Mouse (Mus musculus): ENCODE measurements at regions not wholly inside any gene's neighbourhood (a gene's known extent, or its start where the extent isn't known, plus 50 kb on each side); places are given as distances from the start of the nearest gene placed in this dataset.

DNA sequence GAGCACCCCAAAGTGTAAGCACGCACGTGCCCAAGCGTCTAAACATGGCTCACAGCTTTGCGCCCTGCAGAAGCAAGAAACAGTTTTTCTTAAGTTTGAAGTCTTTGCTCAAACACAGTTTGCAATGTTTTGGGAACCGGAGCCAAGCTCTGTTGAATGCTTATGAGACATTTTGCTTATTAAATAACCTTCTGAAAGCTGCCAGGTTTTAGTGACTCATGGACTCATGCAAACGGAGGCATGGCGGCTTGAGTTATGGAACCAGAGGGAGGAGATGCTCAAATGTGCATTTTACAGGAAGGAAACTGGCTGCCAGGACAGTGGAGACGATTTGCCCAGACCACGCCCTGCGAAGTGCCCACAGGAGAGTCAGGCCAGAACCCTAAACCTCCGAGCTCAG lies 131.0 kb upstream of the Slc38a2 start:
- TF ChIP-seq EP300 (IDR thresholded peaks at IDR 0.05; ENCODE audit: low read depth) (no peak), CTCF (IDR thresholded peaks at IDR 0.05; ENCODE audit: low read depth) (no peak)
- H3K4me2 ChIP-seq (ENCODE audit: low read depth): no peak overlapping the region
- no peaks in the 10 kb centered on the region for H3K36me3 ChIP-seq (replicated peaks; ENCODE audit: control insufficient read depth, insufficient read depth, low read depth)
- H3K4me3 ChIP-seq (ENCODE audit: insufficient read depth in 1 of 2, low read depth in 2 of 2, low read length in 2 of 2): no peak overlapping the region
- no peaks in the 10 kb centered on the region for H3K9me3 ChIP-seq (ENCODE audit: control insufficient read depth, low read length)
- H3K9ac ChIP-seq (replicated peaks): no peak overlapping the region
- no peak for ATAC-seq (ENCODE audit: insufficient read depth)
- H3K4me1 ChIP-seq (replicated peaks; ENCODE audit: control insufficient read depth in 2 of 2, insufficient read depth in 2 of 2, low read length in 1 of 2): peaks cover 0 to 3% of the 10 kb centered on the region in 2 experiments; a peak in 1 of 4 replicates
- H3K27me3 ChIP-seq (ENCODE audit: control insufficient read depth, insufficient read depth, low read length): no peaks in the 10 kb centered on the region
- no peak for DNase-seq (ENCODE audit: low read depth in 3 of 3, low spot score in 3 of 3)
- no peak overlapping the region for H3K27ac ChIP-seq
- WGBS (ENCODE audit: insufficient replicate concordance): 67% methylated on average over 11 of the region's 11 CpGs

DNA sequence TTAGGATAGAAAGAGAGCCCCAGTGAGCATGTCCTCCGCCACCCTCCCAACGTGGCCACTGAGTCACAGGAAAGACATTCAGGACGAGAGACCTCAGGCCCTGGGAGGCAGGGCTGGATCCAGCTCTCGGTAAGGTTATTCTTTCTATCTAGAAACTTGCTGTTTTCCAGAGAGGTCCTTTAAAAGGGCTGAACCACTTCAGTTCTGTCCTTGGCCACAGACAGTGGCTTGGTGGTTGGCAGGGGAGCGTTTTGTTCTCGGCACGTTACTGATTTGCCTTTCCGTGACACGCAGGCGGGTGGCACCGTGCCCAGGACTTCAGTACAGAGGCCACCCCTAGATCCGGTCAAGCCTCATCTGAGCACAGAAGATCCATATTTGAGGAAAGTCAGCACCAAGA lies 130.4 kb upstream of the Slc38a2 start:
- Histone ChIP-seq H3K4me2 (ENCODE audit: low read depth) (no peak overlapping the region), H3K9me3 (ENCODE audit: control insufficient read depth, low read length) (no peaks in the 10 kb centered on the region), H3K4me1 (replicated peaks; ENCODE audit: control insufficient read depth in 2 of 2, insufficient read depth in 2 of 2, low read length in 1 of 2) (peaks cover 0 to 3% of the 10 kb centered on the region in 2 experiments; a peak in 1 of 4 replicates), H3K4me3 (ENCODE audit: insufficient read depth in 1 of 2, low read depth in 2 of 2, low read length in 2 of 2) (no peak overlapping the region), H3K36me3 (replicated peaks; ENCODE audit: control insufficient read depth, insufficient read depth, low read depth) (no peaks in the 10 kb centered on the region), H3K27me3 (ENCODE audit: control insufficient read depth, insufficient read depth, low read length) (no peaks in the 10 kb centered on the region), H3K9ac (replicated peaks) (no peak overlapping the region), H3K27ac (no peak overlapping the region)
- ATAC-seq (ENCODE audit: insufficient read depth) (no peak), DNase-seq (ENCODE audit: low read depth in 3 of 3, low spot score in 3 of 3) (no peak)
- WGBS (ENCODE audit: insufficient replicate concordance): 81% methylated on average over 12 of the region's 12 CpGs
- no peak for TF ChIP-seq EP300 (IDR thresholded peaks at IDR 0.05; ENCODE audit: low read depth)
- no peak for TF ChIP-seq CTCF (IDR thresholded peaks at IDR 0.05; ENCODE audit: low read depth)

DNA sequence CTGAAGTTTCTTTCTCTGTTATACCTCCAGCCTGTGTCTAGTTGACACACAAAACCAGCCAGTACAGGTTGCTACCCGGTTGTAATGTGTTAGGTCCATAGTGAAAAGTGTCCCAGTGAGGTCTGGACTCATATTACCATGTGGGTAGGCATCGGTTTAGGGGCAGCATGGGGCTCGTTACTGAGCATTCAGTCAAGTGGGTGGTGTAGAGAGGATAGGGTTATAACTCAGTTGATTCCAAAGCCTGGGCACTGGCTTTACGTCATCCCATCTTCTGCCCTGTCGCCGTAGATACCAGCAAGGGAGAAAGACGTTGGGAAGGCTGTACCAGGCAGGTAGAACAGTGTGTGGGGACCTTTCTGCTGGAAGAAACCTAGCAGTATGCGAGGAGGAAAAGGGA lies 129.2 kb upstream of the Slc38a2 start:
- H3K4me1 ChIP-seq (replicated peaks; ENCODE audit: control insufficient read depth in 2 of 2, insufficient read depth in 2 of 2, low read length in 1 of 2): peaks cover 0 to 3% of the 10 kb centered on the region in 2 experiments; a peak in 1 of 4 replicates
- TF ChIP-seq EP300 (IDR thresholded peaks at IDR 0.05; ENCODE audit: low read depth) (no peak), CTCF (IDR thresholded peaks at IDR 0.05; ENCODE audit: low read depth) (no peak)
- no peak overlapping the region for H3K4me3 ChIP-seq (ENCODE audit: insufficient read depth in 1 of 2, low read depth in 2 of 2, low read length in 2 of 2)
- 57% methylated on average over 8 of the region's 8 CpGs for WGBS (ENCODE audit: insufficient replicate concordance)
- H3K36me3 ChIP-seq (replicated peaks; ENCODE audit: control insufficient read depth, insufficient read depth, low read depth): no peaks in the 10 kb centered on the region
- no peaks in the 10 kb centered on the region for H3K27me3 ChIP-seq (ENCODE audit: control insufficient read depth, insufficient read depth, low read length)
- H3K4me2 ChIP-seq (ENCODE audit: low read depth): no peak overlapping the region
- no peak overlapping the region for H3K27ac ChIP-seq
- H3K9me3 ChIP-seq (ENCODE audit: control insufficient read depth, low read length): no peaks in the 10 kb centered on the region
- DNase-seq (ENCODE audit: low read depth in 3 of 3, low spot score in 3 of 3): no peak
- ATAC-seq (ENCODE audit: insufficient read depth): no peak
- no peak overlapping the region for H3K9ac ChIP-seq (replicated peaks)

DNA sequence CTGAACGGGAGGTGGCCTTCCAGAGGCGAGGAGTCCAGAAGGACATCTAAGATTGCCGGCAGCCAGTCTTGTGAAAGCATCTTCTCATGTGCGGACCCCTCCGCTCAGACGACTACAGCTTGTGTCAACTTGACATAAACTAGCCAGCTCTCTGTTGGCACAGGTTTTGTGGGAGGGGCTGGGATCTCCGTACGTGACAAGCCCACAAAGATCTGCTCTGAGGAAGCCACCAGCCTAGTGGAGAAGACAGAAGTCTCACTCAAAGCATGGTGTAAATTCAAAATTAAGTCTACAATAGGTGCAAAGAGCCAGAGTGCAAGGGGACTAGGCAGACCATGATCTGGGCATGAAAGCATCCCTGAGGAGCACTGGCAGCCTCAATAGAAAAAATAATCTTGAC lies 128.4 kb upstream of the Slc38a2 start:
- ATAC-seq (ENCODE audit: insufficient read depth): no peak
- DNase-seq (ENCODE audit: low read depth in 3 of 3, low spot score in 3 of 3): no peak
- Histone ChIP-seq H3K9ac (replicated peaks) (no peak overlapping the region), H3K27me3 (ENCODE audit: control insufficient read depth, insufficient read depth, low read length) (no peaks in the 10 kb centered on the region), H3K9me3 (ENCODE audit: control insufficient read depth, low read length) (no peaks in the 10 kb centered on the region), H3K4me2 (ENCODE audit: low read depth) (no peak overlapping the region), H3K4me3 (ENCODE audit: insufficient read depth in 1 of 2, low read depth in 2 of 2, low read length in 2 of 2) (no peak overlapping the region), H3K36me3 (replicated peaks; ENCODE audit: control insufficient read depth, insufficient read depth, low read depth) (no peaks in the 10 kb centered on the region), H3K27ac (no peak overlapping the region), H3K4me1 (replicated peaks; ENCODE audit: control insufficient read depth in 2 of 2, insufficient read depth in 2 of 2, low read length in 1 of 2) (peaks cover 0 to 3% of the 10 kb centered on the region in 2 experiments; a peak in 1 of 4 replicates)
- no peak for TF ChIP-seq EP300 (IDR thresholded peaks at IDR 0.05; ENCODE audit: low read depth)
- TF ChIP-seq CTCF (IDR thresholded peaks at IDR 0.05; ENCODE audit: low read depth): no peak
- WGBS (ENCODE audit: insufficient replicate concordance): 61% methylated on average over 8 of the region's 8 CpGs

DNA sequence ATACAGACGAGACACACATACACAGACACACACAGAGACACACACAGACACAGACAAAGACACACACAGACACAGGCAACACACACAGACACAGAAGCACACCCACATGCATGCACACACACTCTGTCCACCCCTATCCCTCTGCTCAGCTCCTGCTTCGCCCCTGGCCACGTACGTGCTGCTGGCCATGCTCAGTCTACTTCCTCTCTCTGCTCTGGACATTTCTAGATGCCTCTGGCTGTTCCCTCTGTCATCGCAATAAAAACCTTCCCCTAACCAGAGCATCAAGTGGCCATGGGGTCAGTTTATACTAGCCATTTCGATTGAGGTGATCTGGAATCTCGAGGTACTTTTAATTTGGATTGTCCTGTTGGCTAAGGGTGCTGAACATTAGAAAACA lies 118.9 kb upstream of the Slc38a2 start:
- Histone ChIP-seq H3K36me3 (replicated peaks; ENCODE audit: control insufficient read depth, insufficient read depth, low read depth) (no peaks in the 10 kb centered on the region), H3K27ac (no peak overlapping the region), H3K4me2 (ENCODE audit: low read depth) (no peak overlapping the region), H3K4me3 (ENCODE audit: insufficient read depth in 1 of 2, low read depth in 2 of 2, low read length in 2 of 2) (no peak overlapping the region), H3K9ac (replicated peaks) (no peak overlapping the region), H3K9me3 (ENCODE audit: control insufficient read depth, low read length) (no peaks in the 10 kb centered on the region), H3K27me3 (ENCODE audit: control insufficient read depth, insufficient read depth, low read length) (no peaks in the 10 kb centered on the region), H3K4me1 (replicated peaks; ENCODE audit: control insufficient read depth in 2 of 2, insufficient read depth in 2 of 2, low read length in 1 of 2) (no peaks in the 10 kb centered on the region)
- 44% methylated on average over 7 of the region's 7 CpGs for WGBS (ENCODE audit: insufficient replicate concordance)
- TF ChIP-seq CTCF (IDR thresholded peaks at IDR 0.05; ENCODE audit: low read depth) (no peak), EP300 (IDR thresholded peaks at IDR 0.05; ENCODE audit: low read depth) (no peak)
- DNase-seq (ENCODE audit: low read depth in 3 of 3, low spot score in 3 of 3): no peak
- ATAC-seq (ENCODE audit: insufficient read depth): no peak

Data from liver, embryonic 14.5 days (tissue).